Mouse (Mus musculus) liver, adult 10 weeks (tissue): ENCODE measurements around the gene Ugp2. TPM values are rescaled to one million over a fixed set of nuclear protein-coding genes. Genes with fewer than 3 reads are reported as not detected.

Experiments used
- polyA plus RNA-seq: library from polyadenylated mRNA; stranded (reverse); fragments of 350-450 nt; fragmentation: Illumina TruSeq; extraction: RNeasy Lipid Tissue Mini Kit (QIAGEN cat#74804); gene quantifications from one replicate; pipeline ENCODE4 v1.2.3, GENCODE M21; 2014; ENCODE audit warnings: low read depth, low replicate concordance

Gene Ugp2
- polyA plus RNA-seq, result 986 TPM

GRCm38 (mm10) chr11:21371122-21371806 is at the start of gene Ugp2:
Gene Ugp2 (minus strand): TSS chr11:21371201.

Other genes with a start within 250 kb of the Ugp2 start
- 61.1 TPM for gene Vps54, start 131.9 kb downstream of the Ugp2 start, polyA plus RNA-seq
- 2.5 TPM for gene Wdpcp, start 201.0 kb upstream of the Ugp2 start, polyA plus RNA-seq
- 561 TPM for gene Mdh1, start 201.2 kb upstream of the Ugp2 start, polyA plus RNA-seq